Mouse (Mus musculus): ENCODE data around the gene Gm49354. TPM values are rescaled to one million over a fixed set of nuclear protein-coding genes. Genes with fewer than 3 reads are reported as not detected.
"Not testable (repeated sequence)": the region's sequence is repeated elsewhere in the genome, so short reads cannot be mapped to it uniquely, and the experiment has no call there.

Gm49354 gene
- total RNA-seq, 2 experiments from 2014 or later, result not detected

- peak; percentile 80 for ATAC-seq (replicated peaks; ENCODE audit: poor library complexity, severe bottlenecking)
Observed at GRCm38 (mm10) chr13:59769296-59770163, 12.5 kb downstream of the Gm49354 start, which contains the start of gene Isca1. TSS of gene Isca1 (minus strand) at chr13:59769810.

GRCm38 (mm10) chr13:59768531-59768930 lies 13.5 kb downstream of the Gm49354 start:
- ATAC-seq (replicated peaks; ENCODE audit: poor library complexity, severe bottlenecking), result no peak

- no peak for ATAC-seq (replicated peaks; ENCODE audit: poor library complexity, severe bottlenecking)
Observed at GRCm38 (mm10) chr13:59766786-59767515, 15.1 kb downstream of the Gm49354 start.

GRCm38 (mm10) chr13:59762791-59763190 lies 19.3 kb downstream of the Gm49354 start:
- ATAC-seq (replicated peaks; ENCODE audit: poor library complexity, severe bottlenecking), result no peak

GRCm38 (mm10) chr13:59756906-59757305 lies 25.1 kb downstream of the Gm49354 start:
- no peak for ATAC-seq (replicated peaks; ENCODE audit: poor library complexity, severe bottlenecking)

GRCm38 (mm10) chr13:59750310-59750709 lies 31.7 kb downstream of the Gm49354 start:
- ATAC-seq (replicated peaks; ENCODE audit: poor library complexity, severe bottlenecking), result peak; percentile 56; the same call in 1 of the 2 replicates

- no peak for ATAC-seq (replicated peaks; ENCODE audit: poor library complexity, severe bottlenecking)
Observed at GRCm38 (mm10) chr13:59746711-59747110, 35.3 kb downstream of the Gm49354 start, which contains the start of gene 1700014D04Rik. TSS of gene 1700014D04Rik (minus strand) at chr13:59746752.

- no peak for ATAC-seq (replicated peaks; ENCODE audit: poor library complexity, severe bottlenecking)
Observed at GRCm38 (mm10) chr13:59746164-59746563, 35.9 kb downstream of the Gm49354 start.

- no peak for ATAC-seq (replicated peaks; ENCODE audit: poor library complexity, severe bottlenecking)
Observed at GRCm38 (mm10) chr13:59745462-59745861, 36.6 kb downstream of the Gm49354 start.

- ATAC-seq (replicated peaks; ENCODE audit: poor library complexity, severe bottlenecking), result peak; percentile 83
Observed at GRCm38 (mm10) chr13:59741697-59742096, 40.3 kb downstream of the Gm49354 start.

- ATAC-seq (replicated peaks; ENCODE audit: poor library complexity, severe bottlenecking), result no peak
Observed at GRCm38 (mm10) chr13:59741096-59741495, 40.9 kb downstream of the Gm49354 start.

- no peak for ATAC-seq (replicated peaks; ENCODE audit: poor library complexity, severe bottlenecking)
Observed at GRCm38 (mm10) chr13:59739397-59739796, 42.6 kb downstream of the Gm49354 start.

- ATAC-seq (replicated peaks; ENCODE audit: poor library complexity, severe bottlenecking), result no peak
Observed at GRCm38 (mm10) chr13:59738455-59738854, 43.6 kb downstream of the Gm49354 start.

GRCm38 (mm10) chr13:59735190-59735589 lies 46.9 kb downstream of the Gm49354 start:
- peak; percentile 79 for ATAC-seq (replicated peaks; ENCODE audit: poor library complexity, severe bottlenecking)

GRCm38 (mm10) chr13:59734347-59734746 lies 47.7 kb downstream of the Gm49354 start:
- 0 out of 2 replicates have a peak, but pooled peaks have one; percentile 12 for ATAC-seq (replicated peaks; ENCODE audit: poor library complexity, severe bottlenecking)

GRCm38 (mm10) chr13:59733936-59734335 lies 48.1 kb downstream of the Gm49354 start:
- no peak for ATAC-seq (replicated peaks; ENCODE audit: poor library complexity, severe bottlenecking)

- ATAC-seq (replicated peaks; ENCODE audit: poor library complexity, severe bottlenecking), result no peak
Observed at GRCm38 (mm10) chr13:59731652-59732051, 50.4 kb downstream of the Gm49354 start, which contains the start of gene Spata31d1d. TSS of gene Spata31d1d (minus strand) at chr13:59731752.

GRCm38 (mm10) chr13:59728378-59729093 lies 53.5 kb downstream of the Gm49354 start:
- ATAC-seq (replicated peaks; ENCODE audit: poor library complexity, severe bottlenecking), result peak; percentile 93

- ATAC-seq (replicated peaks; ENCODE audit: poor library complexity, severe bottlenecking), result no peak; the same call in 1 of the 2 replicates
Observed at GRCm38 (mm10) chr13:59726139-59726867, 55.7 kb downstream of the Gm49354 start.

GRCm38 (mm10) chr13:59722089-59722488 lies 60.0 kb downstream of the Gm49354 start:
- not testable (repeated sequence) for ATAC-seq (replicated peaks; ENCODE audit: poor library complexity, severe bottlenecking)
